Mouse (Mus musculus) lung, adult 2 months (tissue): Measurements from ENCODE around the gene Urb1. TPM values are rescaled to one million over a fixed set of nuclear protein-coding genes. Genes with fewer than 3 reads are reported as not detected.

Experiments used
- DNase-seq: peaks from one replicate; pipeline ENCODE4 v3.0.0; 2022
- H3K4me1 ChIP-seq: fragments of 200-500 bp; 2 replicates; pipeline ENCODE4 v1.6.1; 2011; ENCODE audit warnings: low read length; ENCODE audit not compliant: control insufficient read depth, insufficient read depth
- H3K4me3 ChIP-seq: fragments of 200-500 bp; replicated peaks from 2 replicates; pipeline ENCODE3; 2011; ENCODE audit warnings: low read depth, mild to moderate bottlenecking, control low read depth, low read length; ENCODE audit errors: extremely low read depth
- CTCF ChIP-seq: fragments of 200-500 bp; IDR thresholded peaks from 2 replicates; pipeline ENCODE4 v1.5.1; 2011; ENCODE audit warnings: mild to moderate bottlenecking, low read length, control low read depth; ENCODE audit not compliant: insufficient read depth
- POLR2A ChIP-seq: fragments of 200-500 bp; IDR thresholded peaks from 2 replicates; pipeline ENCODE4 v1.6.1; 2011; ENCODE audit warnings: low read depth, mild to moderate bottlenecking, control low read depth, low read length, borderline replicate concordance; ENCODE audit errors: extremely low read depth
- WGBS: fragments of 180-500 bp; shearing (Covaris S2); methylation state at CpG from one replicate; pipeline ENCODE4 v1.1.7; 2018; 5-methylcytosine and 5-hydroxymethylcytosine counted together
- polyA plus RNA-seq: library from polyadenylated mRNA; depleted of rRNA; stranded (reverse); fragments of >200 nt; gene quantifications from 2 replicates; pipeline ENCODE4 v1.2.3, GENCODE M21; 2012

Urb1 gene
- polyA plus RNA-seq, 1 experiment: 4.0 TPM

GRCm38 (mm10) chr16:90774216-90774615 is 36.0 kb downstream of the Urb1 start:
- WGBS: 94% methylated on average over 12 of the region's 12 CpGs
- Histone ChIP-seq H3K4me3 (no peak overlapping the region), H3K4me1 (no peaks in the 10 kb centered on the region)
- no peak for DNase-seq
- TF ChIP-seq CTCF (no peak), POLR2A (no peak)

GRCm38 (mm10) chr16:90766919-90767454 is 43.2 kb downstream of the Urb1 start:
- Histone ChIP-seq H3K4me1 (no peaks in the 10 kb centered on the region), H3K4me3 (no peak overlapping the region)
- TF ChIP-seq CTCF (no peak), POLR2A (no peak)
- DNase-seq: no peak
- 86% methylated on average over 15 of the region's 15 CpGs for WGBS

DNA sequence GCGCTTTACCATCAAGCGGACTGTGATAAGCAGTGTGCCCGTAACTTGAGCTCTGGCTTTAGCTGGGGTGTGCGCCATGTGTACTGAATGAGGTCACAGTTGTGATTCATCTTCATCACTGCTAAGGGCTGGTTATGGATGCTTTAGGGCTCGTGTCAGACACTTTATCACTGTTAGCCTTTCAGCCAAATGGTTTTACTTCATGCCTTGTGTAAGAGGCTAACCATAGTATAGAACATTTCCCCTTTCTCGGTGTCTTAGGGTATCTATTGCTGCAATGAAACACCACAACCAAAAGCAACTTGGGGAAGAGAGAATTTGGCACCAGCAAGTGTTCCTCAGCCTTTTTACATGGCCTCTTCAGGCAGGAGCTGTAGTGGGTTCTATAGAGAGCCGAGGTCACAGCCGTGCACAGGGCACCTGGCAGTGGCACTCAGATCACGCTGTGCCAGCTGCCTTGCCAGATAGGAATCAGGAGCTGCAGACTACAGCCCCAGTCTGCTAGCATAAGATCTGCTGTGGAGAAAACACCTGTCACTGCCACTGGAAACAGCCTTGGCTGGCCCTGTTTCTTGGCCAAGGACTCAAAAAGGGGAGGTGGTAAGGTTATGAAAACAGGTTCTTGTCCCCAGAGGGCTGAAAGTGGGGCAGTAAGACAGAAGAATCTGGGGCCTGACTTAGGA is 44.9 kb downstream of the Urb1 start:
- no peak for TF ChIP-seq POLR2A
- TF ChIP-seq CTCF: no peak

GRCm38 (mm10) chr16:90760515-90760914 is 49.7 kb downstream of the Urb1 start:
- WGBS: 45% methylated on average over 4 of the region's 4 CpGs
- Histone ChIP-seq H3K4me3 (no peak overlapping the region), H3K4me1 (no peaks in the 10 kb centered on the region)
- DNase-seq: no peak
- TF ChIP-seq POLR2A: no peak
- no peak for TF ChIP-seq CTCF

More for the DNA sequence above, 44.9 kb downstream of the Urb1 start:
- 82% methylated on average over 9 of the region's 9 CpGs for WGBS
- Histone ChIP-seq H3K4me1 (no peaks in the 10 kb centered on the region), H3K4me3 (no peak overlapping the region)
- no peak for DNase-seq

- Histone ChIP-seq H3K4me3 (no peak overlapping the region), H3K4me1 (no peaks in the 10 kb centered on the region)
- no peak for DNase-seq
- 71% methylated on average over 3 of the region's 3 CpGs for WGBS
- no peak for TF ChIP-seq POLR2A
- TF ChIP-seq CTCF: no peak
Observed at GRCm38 (mm10) chr16:90759335-90759734, 50.9 kb downstream of the Urb1 start.

- WGBS: 84% methylated on average over 13 of the region's 13 CpGs
- DNase-seq: no peak
- H3K4me1 ChIP-seq: no peaks in the 10 kb centered on the region
- H3K4me3 ChIP-seq: no peak overlapping the region
- TF ChIP-seq CTCF (no peak), POLR2A (no peak)
Observed at GRCm38 (mm10) chr16:90753386-90753941, 56.7 kb downstream of the Urb1 start.

DNA sequence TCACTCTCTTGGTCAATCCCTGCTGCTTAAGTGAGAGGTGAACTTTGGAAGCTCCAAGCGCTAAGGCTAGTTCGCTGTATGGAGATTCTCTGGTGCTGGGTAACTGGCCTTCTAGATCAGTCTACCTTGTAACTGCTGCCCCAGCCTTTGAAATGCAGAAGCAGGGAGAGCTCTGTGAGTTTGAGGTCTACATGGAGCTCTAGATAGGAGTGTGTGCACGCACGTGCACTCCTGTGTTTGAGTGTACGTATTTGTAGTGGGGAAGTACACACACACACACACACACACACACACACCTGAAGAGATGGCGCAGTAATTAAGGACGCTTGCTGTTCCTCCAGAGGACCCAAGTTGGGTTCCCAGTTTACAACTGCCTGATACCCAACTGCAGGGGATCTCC is 62.0 kb downstream of the Urb1 start:
- Histone ChIP-seq H3K4me3 (no peak overlapping the region), H3K4me1 (no peaks in the 10 kb centered on the region)
- 92% methylated on average over 7 of the region's 7 CpGs for WGBS
- no peak for DNase-seq
- no peak for TF ChIP-seq CTCF
- no peak for TF ChIP-seq POLR2A

- no peak overlapping the region for H3K4me3 ChIP-seq
- H3K4me1 ChIP-seq: no peaks in the 10 kb centered on the region
- 67% methylated on average over 6 of the region's 6 CpGs for WGBS
- DNase-seq: no peak
- TF ChIP-seq POLR2A (no peak), CTCF (no peak)
Observed at GRCm38 (mm10) chr16:90747143-90747542, 63.1 kb downstream of the Urb1 start.

DNA sequence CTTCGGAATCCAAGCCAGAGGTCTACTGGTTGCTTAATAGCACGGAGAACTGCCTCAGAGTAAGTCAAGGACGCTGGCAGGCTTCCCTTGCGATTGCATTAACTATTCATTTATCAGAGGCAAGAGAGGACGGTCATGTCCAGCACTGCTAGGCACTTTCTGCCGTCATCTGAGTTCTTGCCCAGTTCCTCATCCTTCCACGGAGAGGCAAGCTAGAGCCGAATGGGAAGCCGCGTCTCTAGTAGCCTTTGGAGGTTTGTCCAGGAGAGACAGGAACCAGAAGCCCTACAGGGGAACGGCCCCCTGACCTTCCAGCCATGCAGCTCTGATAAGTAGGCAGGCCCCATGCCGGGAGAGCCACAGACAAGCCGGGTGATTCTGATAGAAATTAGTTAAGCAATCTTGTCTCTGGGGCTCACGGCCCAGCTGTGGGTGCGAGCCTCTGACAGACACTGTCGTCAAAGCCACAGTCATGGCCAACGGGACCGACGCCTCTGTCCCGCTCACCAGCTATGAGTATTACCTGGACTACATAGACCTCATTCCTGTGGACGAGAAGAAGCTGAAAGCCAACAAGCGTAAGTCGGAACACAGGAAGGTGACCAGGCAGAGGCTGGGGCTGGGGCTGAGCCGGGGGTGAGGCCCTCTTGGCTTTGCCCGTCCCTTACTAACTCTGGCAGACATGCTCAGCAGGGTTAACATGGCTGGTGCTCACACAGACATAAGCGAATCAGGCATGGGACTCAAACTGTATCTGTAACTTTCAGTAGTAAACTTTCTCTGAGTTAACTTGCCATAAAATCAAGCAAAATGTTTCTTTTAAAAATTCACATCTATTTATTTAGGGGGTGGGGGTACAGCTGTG is 71.9 kb downstream of the Urb1 start, which contains the start of gene Mrap:
TSS of gene Mrap (plus strand) at position 116 of the 865 bp plus-strand sequence.
- no peak within 1 kb of the TSS for H3K4me3 ChIP-seq
- DNase-seq: no peak
- TF ChIP-seq POLR2A (no peak), CTCF (no peak)
- WGBS: 67% methylated on average over 26 of the region's 26 CpGs
- no peaks in the 10 kb centered on the region for H3K4me1 ChIP-seq

DNA sequence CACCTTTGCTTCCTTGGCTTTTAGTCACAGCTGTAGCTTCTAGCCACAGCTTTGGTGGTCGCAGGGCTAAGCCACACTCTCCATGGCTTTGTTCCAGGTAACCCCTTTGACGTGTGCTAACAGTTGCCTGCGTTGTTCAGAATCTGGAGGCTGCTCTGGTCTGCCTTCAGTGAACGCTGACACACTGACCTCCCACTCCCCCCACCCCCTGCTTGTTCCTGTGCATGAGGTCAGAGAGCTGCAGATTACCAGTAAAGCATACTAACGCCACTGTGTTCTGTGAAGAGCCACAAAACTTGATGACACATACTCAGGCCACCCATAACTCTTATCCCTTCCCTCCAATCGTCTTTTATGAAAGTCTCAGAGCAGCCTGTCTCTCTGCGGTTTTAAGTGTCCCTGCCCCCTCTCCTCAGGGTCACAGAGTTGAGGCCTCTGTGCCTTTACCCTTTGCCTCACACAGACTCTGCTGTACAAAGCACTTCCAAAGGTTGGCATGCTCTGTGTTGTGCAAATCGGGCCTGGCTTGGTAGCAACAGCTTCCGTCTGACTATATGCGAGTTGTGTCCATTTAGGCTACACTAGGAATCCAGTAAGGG is 73.4 kb downstream of the Urb1 start:
- WGBS: 50% methylated on average over 10 of the region's 10 CpGs
- DNase-seq: no peak

More for the DNA sequence above, 73.4 kb downstream of the Urb1 start:
- no peak overlapping the region for H3K4me3 ChIP-seq
- no peaks in the 10 kb centered on the region for H3K4me1 ChIP-seq
- TF ChIP-seq CTCF (no peak), POLR2A (no peak)
